Mouse (Mus musculus) limb, embryonic 11.5 days (tissue): Measurements from ENCODE around the gene Ntf3. TPM values are rescaled to one million over a fixed set of nuclear protein-coding genes. Genes with fewer than 3 reads are reported as not detected.

Source experiments
- ATAC-seq: fragments of 200-750 bp; cut with Nextera tagmentation; 2 replicates; pipeline ENCODE4 v1.8.0; 2017; ENCODE audit warnings: low read depth; ENCODE audit not compliant: insufficient number of reproducible peaks, low FRiP score, low TSS enrichment
- DNase-seq: peaks from one replicate; pipeline ENCODE4 v3.0.0-alpha.2; 2015; ENCODE audit warnings: low spot score
- H3K27ac ChIP-seq: fragments of 300-500 bp; sonication (generic); replicated peaks from 2 replicates; pipeline ENCODE4 v1.5.1; 2014; ENCODE audit warnings: low read depth, mild to moderate bottlenecking, low read length
- H3K27me3 ChIP-seq: fragments of 300-500 bp; sonication (generic); 2 replicates; pipeline ENCODE4 v1.6.1; 2014; ENCODE audit warnings: mild to moderate bottlenecking, low read length, mixed read lengths; ENCODE audit not compliant: control insufficient read depth, insufficient read depth
- H3K36me3 ChIP-seq: fragments of 300-500 bp; sonication (generic); 2 replicates; pipeline ENCODE4 v1.6.1; 2014; ENCODE audit warnings: mild to moderate bottlenecking, low read length, moderate library complexity, mixed read lengths; ENCODE audit not compliant: control insufficient read depth, insufficient read depth
- H3K4me1 ChIP-seq: fragments of 300-500 bp; sonication (generic); 2 replicates; pipeline ENCODE4 v1.6.1; 2014; ENCODE audit warnings: low read length, mixed read lengths; ENCODE audit not compliant: control insufficient read depth, insufficient read depth
- H3K4me2 ChIP-seq: fragments of 300-500 bp; sonication (generic); 2 replicates; pipeline ENCODE4 v1.6.1; 2014; ENCODE audit warnings: low read depth, mild to moderate bottlenecking, moderate library complexity; ENCODE audit not compliant: severe bottlenecking
- H3K4me3 ChIP-seq: fragments of 300-500 bp; sonication (generic); 2 replicates; pipeline ENCODE4 v1.5.1; 2014; ENCODE audit warnings: low read depth, low read length
- H3K9ac ChIP-seq: fragments of 300-500 bp; sonication (generic); 2 replicates; pipeline ENCODE4 v1.6.1; 2014; ENCODE audit warnings: mild to moderate bottlenecking, low read length
- H3K9me3 ChIP-seq: fragments of 300-500 bp; sonication (generic); 2 replicates; pipeline ENCODE4 v1.6.1; 2016; ENCODE audit warnings: low read length; ENCODE audit not compliant: control insufficient read depth
- WGBS: fragments of 180-500 bp; shearing (Covaris S2); extraction: QIAGEN DNeasy Blood & Tissue Kit; methylation state at CpG from one replicate; pipeline ENCODE4 v1.1.7; 2014; 5-methylcytosine and 5-hydroxymethylcytosine counted together
- polyA plus RNA-seq: library from polyadenylated mRNA; unstranded; fragments of >200 nt; fragmentation: Nextera tagmentation; extraction: Ambion mirVana; gene quantifications from 2 replicates; pipeline ENCODE4 v1.2.1, GENCODE M21; 2014

Gene Ntf3
- polyA plus RNA-seq, 1 experiment from 2014 or later, result 26.8 TPM

DNA sequence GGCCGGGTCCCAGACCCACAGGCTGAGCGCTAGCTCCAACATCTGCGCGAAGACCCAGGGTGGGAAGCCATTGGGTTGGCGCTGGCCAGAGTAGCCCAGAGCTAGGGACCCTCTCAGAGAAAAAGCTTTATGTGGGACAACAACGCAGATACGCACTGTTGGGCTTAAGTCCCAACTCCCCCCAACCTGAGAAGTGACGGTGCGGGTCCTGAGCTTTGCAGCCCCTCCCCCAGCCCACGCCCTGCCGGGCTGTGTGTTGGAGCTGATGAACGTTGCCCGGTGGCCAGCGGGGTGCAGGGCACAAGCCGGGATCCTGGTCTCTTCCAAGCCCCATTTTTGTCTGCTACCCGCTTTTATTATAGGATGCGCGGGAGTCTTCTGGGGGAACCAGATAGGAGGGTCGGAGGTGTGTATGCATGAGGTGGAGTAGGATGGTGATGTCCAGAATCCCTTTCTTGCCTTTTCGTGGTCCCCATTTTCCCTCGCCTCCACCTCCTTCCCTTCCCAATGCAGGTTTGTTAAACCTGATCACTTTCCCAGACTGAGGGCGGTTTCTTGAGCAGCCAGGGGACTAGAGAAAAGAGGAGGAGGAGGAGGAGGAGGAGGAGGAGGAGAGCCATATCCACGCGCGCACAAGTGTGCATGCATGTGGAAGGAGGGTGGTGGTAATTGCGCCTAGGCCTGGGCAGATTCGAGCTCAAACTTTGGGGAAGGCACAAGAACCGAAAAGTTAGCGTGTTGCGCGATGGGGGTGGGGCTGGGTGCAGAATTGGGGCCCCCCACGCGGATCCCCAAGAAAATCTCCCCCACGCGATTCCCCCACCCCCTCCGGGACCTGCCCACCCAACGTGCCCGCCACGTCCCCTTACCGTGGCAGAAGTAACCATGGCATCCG lies 2.6 kb downstream of the Ntf3 start:
- WGBS, result under 1% methylated on average over 41 of the region's 41 CpGs

DNA sequence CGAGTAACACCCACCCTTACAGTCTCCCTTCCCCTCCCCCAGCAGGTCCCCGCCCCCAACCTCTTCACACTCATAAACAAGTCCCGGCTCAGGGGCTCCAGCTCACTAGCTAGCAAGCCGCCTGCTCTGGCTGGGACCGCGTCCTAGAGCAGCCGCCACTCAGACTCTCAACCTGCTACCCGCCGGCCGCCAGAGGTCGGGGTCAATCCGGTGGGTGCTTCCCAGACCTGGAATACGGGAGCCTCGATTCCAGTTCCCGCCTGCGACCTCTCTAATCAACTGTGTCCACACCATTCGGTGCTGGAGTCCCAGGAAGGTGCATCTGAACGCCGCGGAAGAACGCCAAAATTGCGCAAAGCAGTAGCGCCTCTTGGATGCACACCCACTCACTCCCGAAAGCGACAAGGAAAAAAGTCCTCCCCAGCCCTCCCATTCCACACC lies 3.5 kb downstream of the Ntf3 start:
- ATAC-seq, result peak; percentile 48
- peak overlapping the region; percentile 92 for H3K4me2 ChIP-seq
- H3K4me1 ChIP-seq, result peaks cover 20% of the 10 kb centered on the region; the same call in 1 of the 2 replicates
- no peaks in the 10 kb centered on the region for H3K36me3 ChIP-seq
- H3K4me3 ChIP-seq, result peak overlapping the region; percentile 63
- peak; percentile 84 for DNase-seq
- H3K9ac ChIP-seq, result peak overlapping the region; percentile 76
- H3K27me3 ChIP-seq, result no peaks in the 10 kb centered on the region
- under 1% methylated on average over 25 of the region's 25 CpGs for WGBS
- no peaks in the 10 kb centered on the region for H3K9me3 ChIP-seq
- peak overlapping the region; percentile 72 for H3K27ac ChIP-seq

More for the DNA sequence above, 2.6 kb downstream of the Ntf3 start:
- Histone ChIP-seq H3K4me2 (peak overlapping the region; percentile 92), H3K27me3 (no peaks in the 10 kb centered on the region), H3K4me3 (peak overlapping the region; percentile 63), H3K36me3 (no peaks in the 10 kb centered on the region), H3K9me3 (no peaks in the 10 kb centered on the region), H3K27ac (peak overlapping the region; percentile 72; the same call in 1 of the 2 replicates), H3K4me1 (peaks cover 17% of the 10 kb centered on the region; the same call in 1 of the 2 replicates), H3K9ac (peak overlapping the region; percentile 76)
- DNase-seq, result peak; percentile 68
- no peak for ATAC-seq

DNA sequence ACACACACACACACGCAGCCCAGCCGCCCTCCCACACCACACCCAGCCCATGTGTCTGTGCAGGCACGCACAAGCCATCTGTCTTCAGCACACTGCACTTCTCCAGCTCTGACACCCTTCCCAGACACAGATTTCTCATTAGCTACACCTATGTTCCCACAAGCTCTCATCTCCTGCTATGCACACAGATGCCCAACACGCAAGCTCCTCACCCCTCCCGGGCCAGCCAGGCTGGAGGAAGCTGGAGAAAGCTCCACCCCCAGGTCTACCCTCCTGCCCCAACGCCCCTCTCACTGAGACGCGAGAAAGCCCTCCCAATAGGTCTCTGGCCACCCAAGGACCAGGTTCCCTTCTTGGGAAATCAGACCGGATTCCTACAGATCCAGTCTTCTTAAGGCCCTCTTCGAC lies 4.4 kb downstream of the Ntf3 start:
- Histone ChIP-seq H3K4me2 (peak overlapping the region; percentile 92), H3K27me3 (no peaks in the 10 kb centered on the region), H3K9ac (0 out of 2 replicates have a peak overlapping the region, but pooled peaks have one; percentile 34), H3K4me1 (peaks cover 28% of the 10 kb centered on the region; the same call in 1 of the 2 replicates), H3K4me3 (peak overlapping the region; percentile 63), H3K9me3 (no peaks in the 10 kb centered on the region), H3K27ac (no peak overlapping the region), H3K36me3 (no peaks in the 10 kb centered on the region)
- ATAC-seq (no peak), DNase-seq (peak; percentile 63)
- WGBS, result 8% methylated on average over 10 of the region's 10 CpGs

DNA sequence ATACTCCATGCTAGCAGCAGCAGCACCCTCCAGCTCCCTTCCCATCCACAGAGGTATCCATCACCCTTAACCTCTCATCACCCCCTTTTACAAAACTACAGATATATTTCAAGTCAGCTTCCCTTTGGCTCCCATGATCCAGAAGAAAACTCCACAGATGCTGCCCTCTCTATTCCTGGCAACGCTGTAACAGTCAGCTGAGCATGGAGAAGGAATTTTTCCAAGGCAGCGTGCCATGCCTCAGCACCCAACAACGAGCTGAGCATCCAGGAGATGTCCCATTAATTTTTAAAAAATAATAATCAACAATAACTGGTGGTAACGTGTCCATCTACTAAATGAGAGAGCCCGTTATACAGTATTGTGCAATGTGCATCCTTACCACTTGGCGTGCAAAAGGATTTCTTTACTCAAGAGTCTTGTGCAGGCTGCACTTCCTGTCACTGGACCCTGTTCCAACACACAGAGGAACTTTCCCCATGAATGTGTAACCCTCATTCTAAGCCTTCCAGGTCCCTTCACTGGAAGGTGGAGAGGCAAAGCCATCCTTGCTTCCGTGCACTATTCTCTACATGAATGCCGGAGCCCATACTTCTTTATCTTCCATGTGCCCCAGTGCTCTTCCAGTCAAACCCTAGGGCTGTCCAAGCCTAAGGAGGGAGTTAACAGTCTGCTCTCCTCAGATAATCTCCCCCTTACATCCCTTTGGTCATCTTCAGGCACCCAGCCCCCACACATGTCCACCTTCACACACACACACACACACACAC lies 5.0 kb downstream of the Ntf3 start:
- H3K27ac ChIP-seq, result no peak overlapping the region

DNA sequence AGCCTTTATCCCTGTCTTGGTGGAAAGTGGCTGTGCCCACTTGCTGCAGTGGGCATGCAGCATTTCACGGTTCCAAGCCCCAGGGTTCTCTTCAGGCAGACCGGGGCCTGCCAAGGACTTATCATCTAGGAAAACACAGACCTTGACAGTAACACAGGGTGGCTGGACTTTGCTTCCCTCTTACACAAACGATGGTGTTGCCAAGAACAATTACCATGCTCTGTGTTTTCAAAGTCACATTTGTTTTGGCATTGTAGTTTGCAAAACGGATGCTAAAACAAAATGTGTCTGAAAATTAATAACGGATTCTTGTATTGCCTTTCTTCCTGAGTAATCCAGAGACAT lies 6.7 kb downstream of the Ntf3 start:
- no peaks in the 10 kb centered on the region for H3K27me3 ChIP-seq
- no peak for ATAC-seq
- H3K4me2 ChIP-seq, result no peak overlapping the region
- H3K9ac ChIP-seq, result no peak overlapping the region
- no peaks in the 10 kb centered on the region for H3K36me3 ChIP-seq
- no peaks in the 10 kb centered on the region for H3K9me3 ChIP-seq
- no peak overlapping the region for H3K4me3 ChIP-seq
- no peak for DNase-seq
- H3K4me1 ChIP-seq, result peaks cover 31% of the 10 kb centered on the region; the same call in 1 of the 2 replicates
- 53% methylated on average over 5 of the region's 5 CpGs for WGBS
- no peak overlapping the region for H3K27ac ChIP-seq

More for the DNA sequence above, 5.0 kb downstream of the Ntf3 start:
- no peak for DNase-seq
- 61% methylated on average over 8 of the region's 8 CpGs for whole genome bisulfite sequencing
- Histone ChIP-seq H3K27me3 (no peaks in the 10 kb centered on the region), H3K4me1 (peaks cover 31% of the 10 kb centered on the region; the same call in 1 of the 2 replicates), H3K9ac (no peak overlapping the region), H3K9me3 (no peaks in the 10 kb centered on the region), H3K4me2 (peak overlapping the region; percentile 92), H3K36me3 (no peaks in the 10 kb centered on the region), H3K4me3 (peak overlapping the region; percentile 63)
- ATAC-seq, result no peak

DNA sequence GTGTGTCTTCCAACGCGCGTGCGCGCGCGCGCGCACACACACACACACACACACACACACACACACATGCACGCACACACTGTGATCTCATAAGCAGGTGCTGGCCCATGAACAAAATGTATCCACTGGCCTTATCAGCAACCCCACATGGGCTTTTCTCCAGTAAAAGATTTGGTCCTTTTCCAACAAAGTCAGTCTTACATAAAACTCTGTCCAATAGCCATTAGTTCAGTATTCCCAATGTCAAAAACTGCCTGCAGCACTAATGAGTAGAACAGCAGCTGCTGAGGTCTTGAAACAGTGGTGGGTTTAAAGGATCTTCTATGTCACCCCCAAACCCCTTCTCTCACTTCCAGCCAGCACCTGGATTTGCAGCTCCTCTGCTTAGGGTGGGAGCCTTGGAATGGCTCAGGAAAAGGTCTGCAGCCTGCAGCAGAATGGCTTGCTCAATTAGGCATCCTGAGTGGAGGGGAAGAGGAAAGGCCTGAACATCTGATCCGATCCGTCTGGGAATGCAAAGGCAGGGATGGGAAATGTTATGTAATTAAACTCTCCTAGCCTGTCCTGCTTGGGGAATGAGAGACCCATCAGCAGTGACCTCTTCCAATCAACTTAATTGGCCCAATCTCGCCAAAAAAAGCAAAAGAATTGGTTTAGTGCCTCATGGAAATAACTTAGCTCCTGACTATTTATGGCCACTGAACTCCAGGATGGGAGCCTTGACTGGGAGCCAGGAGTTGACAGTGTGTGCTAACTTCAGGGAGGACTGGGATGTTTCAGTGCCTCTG lies 7.2 kb downstream of the Ntf3 start:
- no peak for ATAC-seq
- no peak overlapping the region for H3K4me3 ChIP-seq
- no peak for DNase-seq
- H3K9ac ChIP-seq, result no peak overlapping the region
- H3K36me3 ChIP-seq, result no peaks in the 10 kb centered on the region
- WGBS, result 77% methylated on average over 13 of the region's 13 CpGs
- H3K4me2 ChIP-seq, result no peak overlapping the region
- peaks cover 31% of the 10 kb centered on the region; the same call in 1 of the 2 replicates for H3K4me1 ChIP-seq
- no peaks in the 10 kb centered on the region for H3K27me3 ChIP-seq
- H3K9me3 ChIP-seq, result no peaks in the 10 kb centered on the region
- H3K27ac ChIP-seq, result no peak overlapping the region

DNA sequence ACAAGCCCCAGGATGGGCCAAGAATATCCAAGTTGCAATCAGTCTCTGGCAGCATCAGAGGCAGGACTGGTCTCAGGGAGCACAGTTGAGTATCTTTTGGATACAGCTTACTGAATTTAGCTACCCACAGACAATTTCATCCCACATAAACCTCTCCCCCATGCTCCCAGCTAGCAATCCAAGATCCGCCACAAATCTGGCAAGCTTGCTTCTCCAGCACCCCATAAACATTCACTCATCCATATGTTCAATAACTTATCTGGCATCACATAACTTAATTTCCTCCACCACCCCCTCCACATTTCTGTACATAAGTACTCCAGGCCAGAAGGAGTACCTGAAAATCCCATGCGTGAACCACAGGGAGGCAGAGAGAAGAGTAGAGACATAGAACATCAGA lies 10.8 kb downstream of the Ntf3 start:
- 85% methylated on average over 2 of the region's 2 CpGs for WGBS
- Histone ChIP-seq H3K4me3 (no peak overlapping the region), H3K27ac (no peak overlapping the region), H3K27me3 (no peaks in the 10 kb centered on the region), H3K4me1 (peaks cover 27% of the 10 kb centered on the region; the same call in 1 of the 2 replicates), H3K36me3 (no peaks in the 10 kb centered on the region), H3K4me2 (no peak overlapping the region), H3K9ac (no peak overlapping the region), H3K9me3 (no peaks in the 10 kb centered on the region)
- ATAC-seq (no peak), DNase-seq (no peak)
